In the genomic region with DNA sequence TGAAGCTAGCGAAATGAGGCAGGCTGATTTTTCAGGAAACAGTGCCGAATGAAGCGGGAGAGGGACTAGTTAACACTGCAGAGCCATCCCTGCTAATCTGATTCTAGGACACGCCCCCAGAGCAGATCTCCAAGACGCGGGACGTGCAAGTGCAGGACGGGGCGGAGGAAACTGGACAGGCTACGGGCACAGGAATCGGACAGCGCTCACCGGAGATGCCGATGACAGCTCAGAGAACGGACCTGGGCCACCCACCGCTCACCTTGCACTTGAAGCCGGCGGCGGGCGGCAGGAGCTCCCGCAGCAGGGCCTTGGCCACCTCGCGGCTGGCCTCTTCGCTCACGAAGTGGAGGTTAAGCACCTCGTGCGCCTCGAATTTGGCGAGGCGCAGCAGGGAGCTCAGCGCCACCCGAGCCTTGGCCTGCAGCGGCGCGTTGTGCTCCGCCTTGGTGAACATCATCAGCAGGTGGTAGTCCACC, we compare ENCODE assay signal across 8 mouse cellular contexts. TPM values are rescaled to one million over a fixed set of nuclear protein-coding genes. Genes with fewer than 3 reads are reported as not detected.
DNase-seq lines count a peak whose midpoint lies in the region; ATAC-seq lines count a peak whose summit lies in the region.

No protein-coding gene starts in this region.

- H3K9me3 ChIP-seq in intestine, embryonic 14.5 days (ENCODE audit: control insufficient read depth, low read length), result no peaks in the 10 kb centered on the region
- H3K9me3 ChIP-seq in limb, embryonic 10.5 days (replicated peaks), result no peaks in the 10 kb centered on the region
- H3K9me3 ChIP-seq in midbrain, embryonic 10.5 days (replicated peaks), result no peaks in the 10 kb centered on the region

- H3K36me3 ChIP-seq in intestine, embryonic 14.5 days (ENCODE audit: control insufficient read depth, insufficient read depth, low read length), result peaks cover 5% of the 10 kb centered on the region; the same call in 1 of the 2 replicates
- peaks cover 11% of the 10 kb centered on the region; the same call in 1 of the 2 replicates for H3K36me3 ChIP-seq in limb, embryonic 10.5 days
- 0 out of 2 replicates have a peak, but pooled peaks cover 2% of the 10 kb centered on the region for H3K36me3 ChIP-seq in midbrain, embryonic 10.5 days

- peak overlapping the region; percentile 66 for H3K9ac ChIP-seq in intestine, embryonic 14.5 days (ENCODE audit: low read length)

- peak overlapping the region; percentile 83 for H3K4me3 ChIP-seq in intestine, embryonic 14.5 days (ENCODE audit: low read depth, low read length)
- peak overlapping the region; percentile 83 for H3K4me3 ChIP-seq in limb, embryonic 10.5 days
- H3K4me3 ChIP-seq in midbrain, embryonic 10.5 days, result peak overlapping the region; percentile 82

- peak overlapping the region; percentile 95 for H3K4me2 ChIP-seq in intestine, embryonic 14.5 days (ENCODE audit: low read length)

- peak; percentile 54 for DNase-seq in layer of hippocampus, adult 11-12 months (ENCODE audit: low spot score)
- no peak for DNase-seq in layer of hippocampus, adult 9-10 months (ENCODE audit: low spot score)
- DNase-seq in cerebellum, postnatal 36 days, result peak; percentile 64 to 67
- peak; percentile 45 for DNase-seq in gastrocnemius, postnatal 25 days
- peak; percentile 91 for DNase-seq in intestine, embryonic 14.5 days (ENCODE audit: low spot score)
- DNase-seq in limb, embryonic 10.5 days (ENCODE audit: low spot score), result peak; percentile 76
- DNase-seq in midbrain, embryonic 10.5 days (ENCODE audit: low spot score), result peak; percentile 78
- DNase-seq in skeletal muscle tissue, adult 2 months (ENCODE audit: low read depth, low spot score), result peak; percentile 45

- H3K27me3 ChIP-seq in intestine, embryonic 14.5 days (replicated peaks; ENCODE audit: control insufficient read depth, insufficient read depth, low read length), result no peaks in the 10 kb centered on the region
- H3K27me3 ChIP-seq in limb, embryonic 10.5 days (ENCODE audit: low read depth, poor library complexity, severe bottlenecking), result no peaks in the 10 kb centered on the region
- H3K27me3 ChIP-seq in midbrain, embryonic 10.5 days (ENCODE audit: low read depth, poor library complexity, severe bottlenecking), result no peaks in the 10 kb centered on the region

- H3K4me1 ChIP-seq in intestine, embryonic 14.5 days (replicated peaks; ENCODE audit: control insufficient read depth, insufficient read depth, low read length), result peaks cover 7% of the 10 kb centered on the region; the same call in 1 of the 2 replicates
- peaks cover 28% of the 10 kb centered on the region for H3K4me1 ChIP-seq in limb, embryonic 10.5 days
- peaks cover 26% of the 10 kb centered on the region for H3K4me1 ChIP-seq in midbrain, embryonic 10.5 days

- peak overlapping the region; percentile 91 for H3K27ac ChIP-seq in intestine, embryonic 14.5 days (ENCODE audit: low read depth)
- H3K27ac ChIP-seq in limb, embryonic 10.5 days, result peak overlapping the region; percentile 90
- H3K27ac ChIP-seq in midbrain, embryonic 10.5 days (replicated peaks), result peak overlapping the region; percentile 84

- ATAC-seq in intestine, embryonic 14.5 days (replicated peaks; ENCODE audit: low FRiP score, low TSS enrichment, low read depth), result peak; percentile 86

- WGBS in intestine, embryonic 14.5 days, result under 1% methylated on average over 36 of the region's 36 CpGs
- under 1% methylated on average over 36 of the region's 36 CpGs for WGBS in limb, embryonic 10.5 days
- WGBS in midbrain, embryonic 10.5 days, result under 1% methylated on average over 36 of the region's 36 CpGs

RNA-seq across cellular contexts. Expression of gene Xxylt1, which starts 0.6 kb away (rescaled TPM):
- total RNA-seq in gastrocnemius, postnatal 25 days (2021), result 1 to 10 TPM; 2.8 to 3.3 TPM
- polyA plus RNA-seq in intestine, embryonic 14.5 days (2014; fragmentation: Nextera tagmentation; extraction: Ambion mirVana), result 20.4 and 20.5 TPM in 2 replicates
- polyA plus RNA-seq in limb, embryonic 10.5 days (2016; fragmentation: Nextera tagmentation; extraction: Ambion mirVana), result 16.4 and 16.6 TPM in 2 replicates
- 13.6 and 14.0 TPM in 2 replicates for polyA plus RNA-seq in midbrain, embryonic 10.5 days (2016; fragmentation: Nextera tagmentation; extraction: Ambion mirVana)
